ENCODE assay signal across 8 mouse cellular contexts in genomic region chr13:100892647-100893071, GRCm38 (mm10). TPM values are rescaled to one million over a fixed set of nuclear protein-coding genes. Genes with fewer than 3 reads are reported as not detected.
DNase-seq lines count a peak whose midpoint lies in the region; ATAC-seq lines count a peak whose summit lies in the region.

No protein-coding gene starts in this region.

- DNase-seq in layer of hippocampus, adult 11-12 months (ENCODE audit: low spot score) = peak; percentile 33
- no peak for DNase-seq in layer of hippocampus, postnatal 10 days (ENCODE audit: low spot score in 2 of 2)
- peak; percentile 44 to 68 for DNase-seq in frontal cortex, postnatal 36 days (ENCODE audit: low spot score in 2 of 2)
- DNase-seq in adrenal gland, postnatal 10 days = no peak
- no peak for DNase-seq in gastrocnemius, postnatal 14 days
- no peak for DNase-seq in kidney, postnatal 36 days

- peak overlapping the region; percentile 40 for H3K4me2 ChIP-seq in embryonic facial prominence, embryonic 15.5 days (replicated peaks)
- H3K4me2 ChIP-seq in neural tube, embryonic 12.5 days (replicated peaks) = peak overlapping the region; percentile 40

- WGBS in embryonic facial prominence, embryonic 15.5 days = 33% methylated on average over 13 of the region's 13 CpGs
- WGBS in neural tube, embryonic 12.5 days = 50% methylated on average over 13 of the region's 13 CpGs

- H3K9me3 ChIP-seq in embryonic facial prominence, embryonic 15.5 days (replicated peaks) = no peaks in the 10 kb centered on the region
- H3K9me3 ChIP-seq in neural tube, embryonic 12.5 days = no peaks in the 10 kb centered on the region

- intact Hi-C loops in gastrocnemius, postnatal 14 days (cut with DNase I; ENCODE audit: low total_unique reads) = no loop called here

- H3K27ac ChIP-seq in embryonic facial prominence, embryonic 15.5 days (replicated peaks) = no peak overlapping the region
- no peak overlapping the region for H3K27ac ChIP-seq in neural tube, embryonic 12.5 days

- no peaks in the 10 kb centered on the region for H3K4me1 ChIP-seq in embryonic facial prominence, embryonic 15.5 days
- no peaks in the 10 kb centered on the region for H3K4me1 ChIP-seq in neural tube, embryonic 12.5 days

- no peak for ATAC-seq in embryonic facial prominence, embryonic 15.5 days (ENCODE audit: insufficient number of reproducible peaks, low FRiP score, low TSS enrichment, low read depth)
- ATAC-seq in neural tube, embryonic 12.5 days (ENCODE audit: low FRiP score, low read depth) = peak; percentile 56; the same call in 1 of the 2 replicates

- no peaks in the 10 kb centered on the region for H3K27me3 ChIP-seq in embryonic facial prominence, embryonic 15.5 days
- no peaks in the 10 kb centered on the region for H3K27me3 ChIP-seq in neural tube, embryonic 12.5 days (replicated peaks)

- H3K36me3 ChIP-seq in embryonic facial prominence, embryonic 15.5 days = no peaks in the 10 kb centered on the region
- no peaks in the 10 kb centered on the region for H3K36me3 ChIP-seq in neural tube, embryonic 12.5 days

- H3K4me3 ChIP-seq in embryonic facial prominence, embryonic 15.5 days (replicated peaks) = peak overlapping the region; percentile 16
- no peak overlapping the region for H3K4me3 ChIP-seq in neural tube, embryonic 12.5 days

- no peak overlapping the region for H3K9ac ChIP-seq in embryonic facial prominence, embryonic 15.5 days
- no peak overlapping the region for H3K9ac ChIP-seq in neural tube, embryonic 12.5 days

RNA-seq across cellular contexts. Expression of gene Slc30a5, which starts 59.4 kb away (rescaled TPM):
- 10 to 100 TPM; 32.7 to 38.1 TPM for total RNA-seq in layer of hippocampus, postnatal 10 days (2021)
- polyA plus RNA-seq in embryonic facial prominence, embryonic 15.5 days (2015; fragmentation: Nextera tagmentation; extraction: Ambion mirVana) = 57.2 and 60.0 TPM in 2 replicates
- polyA plus RNA-seq in neural tube, embryonic 12.5 days (2016; fragmentation: Nextera tagmentation; extraction: Ambion mirVana) = 42.2 and 43.7 TPM in 2 replicates
- total RNA-seq in adrenal gland, postnatal 10 days (2021) = 10 to 100 TPM; 47.4 to 47.5 TPM
- 10 to 100 TPM; 14.9 to 15.6 TPM for total RNA-seq in gastrocnemius, postnatal 14 days (2021)

Comparison
In these comparisons a context has a peak if more than half of its experiments do, and no peak if none do; other contexts are left out.
1. DNase-seq: peak in layer of hippocampus, adult 11-12 months (single experiment) and frontal cortex, postnatal 36 days (2 of 2); none in layer of hippocampus, postnatal 10 days (0 of 2), adrenal gland, postnatal 10 days (single experiment), gastrocnemius, postnatal 14 days (single experiment) and kidney, postnatal 36 days (0 of 2).